Mouse (Mus musculus): Measurements from ENCODE around the gene Nkd2.

The Nkd2 gene

GRCm38 (mm10) chr13:73816338-73816737 lies 31.1 kb downstream of the Nkd2 start:
- no peak for DNase-seq (ENCODE audit: low read depth, low spot score)

GRCm38 (mm10) chr13:73814181-73814580 lies 33.2 kb downstream of the Nkd2 start:
- DNase-seq (ENCODE audit: low read depth, low spot score) = no peak

- DNase-seq (ENCODE audit: low read depth, low spot score) = no peak
These were observed 34.5 kb downstream of the Nkd2 start for GRCm38 (mm10) chr13:73812936-73813335.

GRCm38 (mm10) chr13:73804914-73805313 lies 42.5 kb downstream of the Nkd2 start:
- DNase-seq (ENCODE audit: low read depth, low spot score) = no peak

GRCm38 (mm10) chr13:73803450-73804178 lies 43.8 kb downstream of the Nkd2 start:
- no peak for DNase-seq (ENCODE audit: low read depth, low spot score)

GRCm38 (mm10) chr13:73799110-73799509 lies 48.3 kb downstream of the Nkd2 start:
- DNase-seq (ENCODE audit: low read depth, low spot score) = no peak

GRCm38 (mm10) chr13:73793171-73793570 lies 54.3 kb downstream of the Nkd2 start:
- DNase-seq (ENCODE audit: low read depth, low spot score) = no peak

GRCm38 (mm10) chr13:73792176-73792575 lies 55.3 kb downstream of the Nkd2 start:
- no peak for DNase-seq (ENCODE audit: low read depth, low spot score)

GRCm38 (mm10) chr13:73782486-73782885 lies 64.9 kb downstream of the Nkd2 start:
- DNase-seq (ENCODE audit: low read depth, low spot score) = no peak

GRCm38 (mm10) chr13:73777578-73777977 lies 69.9 kb downstream of the Nkd2 start:
- no peak for DNase-seq (ENCODE audit: low read depth, low spot score)

GRCm38 (mm10) chr13:73775786-73776185 lies 71.6 kb downstream of the Nkd2 start:
- DNase-seq (ENCODE audit: low read depth, low spot score) = no peak

GRCm38 (mm10) chr13:73773519-73774205 lies 73.8 kb downstream of the Nkd2 start:
- DNase-seq (ENCODE audit: low read depth, low spot score) = no peak

- no peak for DNase-seq (ENCODE audit: low read depth, low spot score)
These were observed 74.8 kb downstream of the Nkd2 start for GRCm38 (mm10) chr13:73772655-73773054.

- DNase-seq (ENCODE audit: low read depth, low spot score) = no peak
These were observed 76.3 kb downstream of the Nkd2 start for GRCm38 (mm10) chr13:73771131-73771530.

- no peak for DNase-seq (ENCODE audit: low read depth, low spot score)
These were observed 77.3 kb downstream of the Nkd2 start for GRCm38 (mm10) chr13:73769916-73770682.

Measured in embryo, embryonic 11.5 days (tissue).